Mouse (Mus musculus): Measurements from ENCODE around the gene Myod1. TPM values are rescaled to one million over a fixed set of nuclear protein-coding genes. Genes with fewer than 3 reads are reported as not detected.

Gene Myod1
- polyA plus RNA-seq, 1 experiment from 2014 or later, result not detected

GRCm38 (mm10) chr7:46418102-46418622, 41.9 kb downstream of the Myod1 start:
- Histone ChIP-seq H3K27me3 (ENCODE audit: control insufficient read depth, insufficient read depth, low read length) (0 out of 2 replicates have a peak, but pooled peaks cover 8% of the 10 kb centered on the region), H3K36me3 (ENCODE audit: control insufficient read depth, insufficient read depth, low read length) (no peaks in the 10 kb centered on the region), H3K4me3 (ENCODE audit: control insufficient read depth in 1 of 2, insufficient read depth in 1 of 2, low read depth in 1 of 2, low read length in 2 of 2) (no peak overlapping the region), H3K9ac (ENCODE audit: low read length) (no peak overlapping the region), H3K9me3 (ENCODE audit: control insufficient read depth, low read length) (no peaks in the 10 kb centered on the region), H3K27ac (replicated peaks in 1 of 2; ENCODE audit: control insufficient read depth in 1 of 2, insufficient read depth in 1 of 2, low read depth in 2 of 2, low read length in 2 of 2) (no peak overlapping the region), H3K4me1 (ENCODE audit: control insufficient read depth in 2 of 2, insufficient read depth in 2 of 2, low read length in 2 of 2) (no peaks in the 10 kb centered on the region), H3K4me2 (ENCODE audit: low read length) (no peak overlapping the region)
- WGBS, result 55% methylated on average over 16 of the region's 16 CpGs
- ATAC-seq (ENCODE audit: insufficient number of reproducible peaks, insufficient read depth, low FRiP score, low read depth), result no peak

GRCm38 (mm10) chr7:46421535-46421934, 45.3 kb downstream of the Myod1 start:
- no peak overlapping the region for H3K4me2 ChIP-seq (ENCODE audit: low read length)
- H3K36me3 ChIP-seq (ENCODE audit: control insufficient read depth, insufficient read depth, low read length), result no peaks in the 10 kb centered on the region
- ATAC-seq (ENCODE audit: insufficient number of reproducible peaks, insufficient read depth, low FRiP score, low read depth), result no peak
- no peak overlapping the region for H3K4me3 ChIP-seq (ENCODE audit: control insufficient read depth in 1 of 2, insufficient read depth in 1 of 2, low read depth in 1 of 2, low read length in 2 of 2)
- H3K9me3 ChIP-seq (ENCODE audit: control insufficient read depth, low read length), result no peaks in the 10 kb centered on the region
- no peak overlapping the region for H3K27ac ChIP-seq (replicated peaks in 1 of 2; ENCODE audit: control insufficient read depth in 1 of 2, insufficient read depth in 1 of 2, low read depth in 2 of 2, low read length in 2 of 2)
- WGBS, result 46% methylated on average over 5 of the region's 5 CpGs
- no peaks in the 10 kb centered on the region for H3K4me1 ChIP-seq (ENCODE audit: control insufficient read depth in 2 of 2, insufficient read depth in 2 of 2, low read length in 2 of 2)
- no peak overlapping the region for H3K9ac ChIP-seq (ENCODE audit: low read length)
- 0 out of 2 replicates have a peak, but pooled peaks cover 4% of the 10 kb centered on the region for H3K27me3 ChIP-seq (ENCODE audit: control insufficient read depth, insufficient read depth, low read length)

GRCm38 (mm10) chr7:46422052-46422763, 45.9 kb downstream of the Myod1 start:
- 0 out of 2 replicates have a peak, but pooled peaks cover 4% of the 10 kb centered on the region for H3K27me3 ChIP-seq (ENCODE audit: control insufficient read depth, insufficient read depth, low read length)
- no peak overlapping the region for H3K9ac ChIP-seq (ENCODE audit: low read length)
- WGBS, result 70% methylated on average over 8 of the region's 8 CpGs
- no peak for ATAC-seq (ENCODE audit: insufficient number of reproducible peaks, insufficient read depth, low FRiP score, low read depth)
- H3K27ac ChIP-seq (replicated peaks in 1 of 2; ENCODE audit: control insufficient read depth in 1 of 2, insufficient read depth in 1 of 2, low read depth in 2 of 2, low read length in 2 of 2), result no peak overlapping the region
- no peak overlapping the region for H3K4me2 ChIP-seq (ENCODE audit: low read length)
- H3K9me3 ChIP-seq (ENCODE audit: control insufficient read depth, low read length), result no peaks in the 10 kb centered on the region
- no peaks in the 10 kb centered on the region for H3K4me1 ChIP-seq (ENCODE audit: control insufficient read depth in 2 of 2, insufficient read depth in 2 of 2, low read length in 2 of 2)
- no peak overlapping the region for H3K4me3 ChIP-seq (ENCODE audit: control insufficient read depth in 1 of 2, insufficient read depth in 1 of 2, low read depth in 1 of 2, low read length in 2 of 2)
- H3K36me3 ChIP-seq (ENCODE audit: control insufficient read depth, insufficient read depth, low read length), result no peaks in the 10 kb centered on the region

- Histone ChIP-seq H3K4me2 (ENCODE audit: low read length) (no peak overlapping the region), H3K36me3 (ENCODE audit: control insufficient read depth, insufficient read depth, low read length) (no peaks in the 10 kb centered on the region), H3K27ac (replicated peaks in 1 of 2; ENCODE audit: control insufficient read depth in 1 of 2, insufficient read depth in 1 of 2, low read depth in 2 of 2, low read length in 2 of 2) (no peak overlapping the region), H3K9ac (ENCODE audit: low read length) (no peak overlapping the region), H3K9me3 (ENCODE audit: control insufficient read depth, low read length) (no peaks in the 10 kb centered on the region), H3K4me3 (ENCODE audit: control insufficient read depth in 1 of 2, insufficient read depth in 1 of 2, low read depth in 1 of 2, low read length in 2 of 2) (no peak overlapping the region), H3K4me1 (ENCODE audit: control insufficient read depth in 2 of 2, insufficient read depth in 2 of 2, low read length in 2 of 2) (no peaks in the 10 kb centered on the region), H3K27me3 (ENCODE audit: control insufficient read depth, insufficient read depth, low read length) (0 out of 2 replicates have a peak, but pooled peaks cover 4% of the 10 kb centered on the region)
- WGBS, result 54% methylated on average over 18 of the region's 18 CpGs
- no peak for ATAC-seq (ENCODE audit: insufficient number of reproducible peaks, insufficient read depth, low FRiP score, low read depth)
These were observed 46.6 kb downstream of the Myod1 start for GRCm38 (mm10) chr7:46422764-46423412.

- Histone ChIP-seq H3K4me2 (ENCODE audit: low read length) (no peak overlapping the region), H3K4me1 (ENCODE audit: control insufficient read depth in 2 of 2, insufficient read depth in 2 of 2, low read length in 2 of 2) (no peaks in the 10 kb centered on the region), H3K36me3 (ENCODE audit: control insufficient read depth, insufficient read depth, low read length) (no peaks in the 10 kb centered on the region), H3K9me3 (ENCODE audit: control insufficient read depth, low read length) (no peaks in the 10 kb centered on the region), H3K27ac (replicated peaks in 1 of 2; ENCODE audit: control insufficient read depth in 1 of 2, insufficient read depth in 1 of 2, low read depth in 2 of 2, low read length in 2 of 2) (no peak overlapping the region), H3K4me3 (ENCODE audit: control insufficient read depth in 1 of 2, insufficient read depth in 1 of 2, low read depth in 1 of 2, low read length in 2 of 2) (no peak overlapping the region), H3K9ac (ENCODE audit: low read length) (no peak overlapping the region), H3K27me3 (ENCODE audit: control insufficient read depth, insufficient read depth, low read length) (0 out of 2 replicates have a peak, but pooled peaks cover 4% of the 10 kb centered on the region)
- 46% methylated on average over 3 of the region's 3 CpGs for WGBS
- ATAC-seq (ENCODE audit: insufficient number of reproducible peaks, insufficient read depth, low FRiP score, low read depth), result no peak
These were observed 47.7 kb downstream of the Myod1 start for GRCm38 (mm10) chr7:46423951-46424350.

- Histone ChIP-seq H3K4me1 (ENCODE audit: control insufficient read depth in 2 of 2, insufficient read depth in 2 of 2, low read length in 2 of 2) (no peaks in the 10 kb centered on the region), H3K9ac (ENCODE audit: low read length) (no peak overlapping the region), H3K4me3 (ENCODE audit: control insufficient read depth in 1 of 2, insufficient read depth in 1 of 2, low read depth in 1 of 2, low read length in 2 of 2) (no peak overlapping the region), H3K36me3 (ENCODE audit: control insufficient read depth, insufficient read depth, low read length) (no peaks in the 10 kb centered on the region), H3K9me3 (ENCODE audit: control insufficient read depth, low read length) (no peaks in the 10 kb centered on the region), H3K27ac (replicated peaks in 1 of 2; ENCODE audit: control insufficient read depth in 1 of 2, insufficient read depth in 1 of 2, low read depth in 2 of 2, low read length in 2 of 2) (no peak overlapping the region), H3K27me3 (ENCODE audit: control insufficient read depth, insufficient read depth, low read length) (0 out of 2 replicates have a peak, but pooled peaks cover 4% of the 10 kb centered on the region), H3K4me2 (ENCODE audit: low read length) (no peak overlapping the region)
- 66% methylated on average over 4 of the region's 4 CpGs for WGBS
- ATAC-seq (ENCODE audit: insufficient number of reproducible peaks, insufficient read depth, low FRiP score, low read depth), result no peak
These were observed 48.7 kb downstream of the Myod1 start for GRCm38 (mm10) chr7:46425012-46425411.

All from heart, embryonic 14.5 days (tissue).